Mouse (Mus musculus): Measurements from ENCODE around the gene Mcat. TPM values are rescaled to one million over a fixed set of nuclear protein-coding genes. Genes with fewer than 3 reads are reported as not detected.
A peak's percentile ranks its signal among the peaks of the same experiment; 100 is the strongest.

Mcat gene
- polyA plus RNA-seq, 1 experiment from 2014 or later: 26.6 TPM

DNA sequence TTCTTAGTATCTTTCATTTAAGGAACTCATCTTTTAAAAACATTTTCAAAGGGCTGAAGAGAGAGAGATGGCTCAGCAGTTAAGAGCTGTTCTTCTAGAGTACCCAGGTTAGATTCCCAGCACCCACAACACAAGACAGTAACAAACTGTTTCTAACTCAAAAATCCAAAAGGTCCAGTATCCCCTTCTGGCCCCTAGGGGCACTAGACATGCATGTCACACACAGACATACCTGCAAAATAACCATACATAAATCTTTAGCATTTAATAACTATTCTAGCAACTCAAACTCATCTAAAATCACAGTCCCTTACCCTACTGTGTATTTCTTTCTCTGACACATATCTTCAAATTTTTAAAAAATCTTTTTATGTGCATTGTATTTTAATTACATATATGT, 9.8 kb downstream of the Mcat start:
- H3K27me3 ChIP-seq (ENCODE audit: control insufficient read depth, insufficient read depth, low read depth, low read length): no peaks in the 10 kb centered on the region
- no peak for ATAC-seq (ENCODE audit: low read depth)
- H3K9me3 ChIP-seq (ENCODE audit: control insufficient read depth, low read length): peaks cover 3% of the 10 kb centered on the region
- H3K9ac ChIP-seq (ENCODE audit: low read length): no peak overlapping the region
- no peak overlapping the region for H3K4me2 ChIP-seq (ENCODE audit: low read depth, low read length)
- peaks cover 4% of the 10 kb centered on the region for H3K4me1 ChIP-seq (replicated peaks; ENCODE audit: control insufficient read depth, insufficient read depth, low read length)
- no peak overlapping the region for H3K27ac ChIP-seq (ENCODE audit: low read length)
- no peak overlapping the region for H3K4me3 ChIP-seq (ENCODE audit: low read length)
- H3K36me3 ChIP-seq (ENCODE audit: control insufficient read depth, insufficient read depth, low read length): peaks cover 14% of the 10 kb centered on the region

GRCm38 (mm10) chr15:83550137-83550536, 13.4 kb downstream of the Mcat start:
- Histone ChIP-seq H3K27ac (ENCODE audit: low read length) (no peak overlapping the region), H3K36me3 (ENCODE audit: control insufficient read depth, insufficient read depth, low read length) (peaks cover 45% of the 10 kb centered on the region), H3K9ac (ENCODE audit: low read length) (no peak overlapping the region)

GRCm38 (mm10) chr15:83547144-83547543, 16.4 kb downstream of the Mcat start:
- no peaks in the 10 kb centered on the region for H3K27me3 ChIP-seq (ENCODE audit: control insufficient read depth, insufficient read depth, low read depth, low read length)
- H3K9me3 ChIP-seq (ENCODE audit: control insufficient read depth, low read length): no peaks in the 10 kb centered on the region
- H3K4me3 ChIP-seq (ENCODE audit: low read length): no peak overlapping the region
- peaks cover 41% of the 10 kb centered on the region for H3K36me3 ChIP-seq (ENCODE audit: control insufficient read depth, insufficient read depth, low read length)
- no peak for ATAC-seq (ENCODE audit: low read depth)
- no peak overlapping the region for H3K27ac ChIP-seq (ENCODE audit: low read length)
- H3K9ac ChIP-seq (ENCODE audit: low read length): no peak overlapping the region
- H3K4me2 ChIP-seq (ENCODE audit: low read depth, low read length): no peak overlapping the region
- 85% methylated on average over 8 of the region's 8 CpGs for WGBS
- H3K4me1 ChIP-seq (replicated peaks; ENCODE audit: control insufficient read depth, insufficient read depth, low read length): no peaks in the 10 kb centered on the region

More at GRCm38 (mm10) chr15:83550137-83550536, 13.4 kb downstream of the Mcat start:
- ATAC-seq (ENCODE audit: low read depth): no peak
- Histone ChIP-seq H3K9me3 (ENCODE audit: control insufficient read depth, low read length) (peaks cover 3% of the 10 kb centered on the region), H3K27me3 (ENCODE audit: control insufficient read depth, insufficient read depth, low read depth, low read length) (no peaks in the 10 kb centered on the region), H3K4me1 (replicated peaks; ENCODE audit: control insufficient read depth, insufficient read depth, low read length) (peaks cover 4% of the 10 kb centered on the region), H3K4me3 (ENCODE audit: low read length) (no peak overlapping the region), H3K4me2 (ENCODE audit: low read depth, low read length) (no peak overlapping the region)
- 72% methylated on average over 2 of the region's 2 CpGs for WGBS

DNA sequence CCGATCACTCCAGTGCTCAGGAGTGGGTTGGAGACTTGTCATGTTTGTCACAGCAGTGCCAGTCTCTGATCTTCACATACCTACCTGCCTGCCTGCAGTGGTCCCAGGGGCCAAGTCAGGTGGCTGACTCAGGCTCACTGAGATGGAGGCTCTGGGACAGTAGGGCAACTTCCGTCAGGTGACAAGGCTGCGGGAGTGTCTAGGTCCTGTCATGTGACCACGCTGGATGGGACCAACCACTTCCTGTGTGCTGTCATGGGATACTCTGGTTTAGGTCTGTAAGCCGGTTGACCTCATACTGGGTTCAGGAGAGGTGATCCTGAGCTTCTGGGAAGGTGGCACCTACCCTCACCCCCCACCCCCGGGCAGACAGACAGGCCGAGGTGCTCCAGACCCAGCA, 17.6 kb downstream of the Mcat start:
- no peaks in the 10 kb centered on the region for H3K9me3 ChIP-seq (ENCODE audit: control insufficient read depth, low read length)
- no peak overlapping the region for H3K27ac ChIP-seq (ENCODE audit: low read length)
- no peaks in the 10 kb centered on the region for H3K27me3 ChIP-seq (ENCODE audit: control insufficient read depth, insufficient read depth, low read depth, low read length)
- 82% methylated on average over 7 of the region's 7 CpGs for WGBS
- no peaks in the 10 kb centered on the region for H3K4me1 ChIP-seq (replicated peaks; ENCODE audit: control insufficient read depth, insufficient read depth, low read length)
- no peak for ATAC-seq (ENCODE audit: low read depth)
- no peak overlapping the region for H3K4me2 ChIP-seq (ENCODE audit: low read depth, low read length)
- H3K4me3 ChIP-seq (ENCODE audit: low read length): no peak overlapping the region
- H3K9ac ChIP-seq (ENCODE audit: low read length): no peak overlapping the region
- H3K36me3 ChIP-seq (ENCODE audit: control insufficient read depth, insufficient read depth, low read length): peaks cover 40% of the 10 kb centered on the region

- H3K4me1 ChIP-seq (replicated peaks; ENCODE audit: control insufficient read depth, insufficient read depth, low read length): peaks cover 4% of the 10 kb centered on the region
- H3K27ac ChIP-seq (ENCODE audit: low read length): no peak overlapping the region
- no peak overlapping the region for H3K4me3 ChIP-seq (ENCODE audit: low read length)
- no peaks in the 10 kb centered on the region for H3K27me3 ChIP-seq (ENCODE audit: control insufficient read depth, insufficient read depth, low read depth, low read length)
- no peaks in the 10 kb centered on the region for H3K9me3 ChIP-seq (ENCODE audit: control insufficient read depth, low read length)
- ATAC-seq (ENCODE audit: low read depth): no peak
- H3K36me3 ChIP-seq (ENCODE audit: control insufficient read depth, insufficient read depth, low read length): peaks cover 13% of the 10 kb centered on the region
- WGBS: 70% methylated on average over 9 of the region's 9 CpGs
- H3K9ac ChIP-seq (ENCODE audit: low read length): no peak overlapping the region
- no peak overlapping the region for H3K4me2 ChIP-seq (ENCODE audit: low read depth, low read length)
Observed at GRCm38 (mm10) chr15:83541647-83542287, 21.8 kb downstream of the Mcat start.

- H3K4me1 ChIP-seq (replicated peaks; ENCODE audit: control insufficient read depth, insufficient read depth, low read length): peaks cover 11% of the 10 kb centered on the region
- H3K27ac ChIP-seq (ENCODE audit: low read length): no peak overlapping the region
- H3K4me2 ChIP-seq (ENCODE audit: low read depth, low read length): no peak overlapping the region
- WGBS: 35% methylated on average over 4 of the region's 4 CpGs
- no peak overlapping the region for H3K4me3 ChIP-seq (ENCODE audit: low read length)
- H3K36me3 ChIP-seq (ENCODE audit: control insufficient read depth, insufficient read depth, low read length): no peaks in the 10 kb centered on the region
- H3K9me3 ChIP-seq (ENCODE audit: control insufficient read depth, low read length): no peaks in the 10 kb centered on the region
- no peak overlapping the region for H3K9ac ChIP-seq (ENCODE audit: low read length)
- ATAC-seq (ENCODE audit: low read depth): peak; percentile 68; the same call in 1 of the 2 replicates
- H3K27me3 ChIP-seq (ENCODE audit: control insufficient read depth, insufficient read depth, low read depth, low read length): no peaks in the 10 kb centered on the region
Observed at GRCm38 (mm10) chr15:83539905-83540304, 23.7 kb downstream of the Mcat start.

GRCm38 (mm10) chr15:83538855-83539254, 24.7 kb downstream of the Mcat start:
- 91% methylated on average over 2 of the region's 2 CpGs for WGBS

GRCm38 (mm10) chr15:83535890-83536231, 27.7 kb downstream of the Mcat start:
- H3K9me3 ChIP-seq (ENCODE audit: control insufficient read depth, low read length): no peaks in the 10 kb centered on the region
- no peak for ATAC-seq (ENCODE audit: low read depth)
- no peaks in the 10 kb centered on the region for H3K27me3 ChIP-seq (ENCODE audit: control insufficient read depth, insufficient read depth, low read depth, low read length)
- no peak overlapping the region for H3K4me2 ChIP-seq (ENCODE audit: low read depth, low read length)
- no peak overlapping the region; the same call in 1 of the 2 replicates for H3K27ac ChIP-seq (ENCODE audit: low read length)
- H3K4me1 ChIP-seq (replicated peaks; ENCODE audit: control insufficient read depth, insufficient read depth, low read length): peaks cover 13% of the 10 kb centered on the region
- 0 out of 2 replicates have a peak overlapping the region, but pooled peaks have one; percentile 22 for H3K9ac ChIP-seq (ENCODE audit: low read length)
- H3K36me3 ChIP-seq (ENCODE audit: control insufficient read depth, insufficient read depth, low read length): no peaks in the 10 kb centered on the region
- no peak overlapping the region for H3K4me3 ChIP-seq (ENCODE audit: low read length)
- WGBS: 60% methylated on average over 6 of the region's 6 CpGs

More at GRCm38 (mm10) chr15:83538855-83539254, 24.7 kb downstream of the Mcat start:
- Histone ChIP-seq H3K9me3 (ENCODE audit: control insufficient read depth, low read length) (no peaks in the 10 kb centered on the region), H3K9ac (ENCODE audit: low read length) (no peak overlapping the region), H3K4me1 (replicated peaks; ENCODE audit: control insufficient read depth, insufficient read depth, low read length) (peaks cover 11% of the 10 kb centered on the region), H3K36me3 (ENCODE audit: control insufficient read depth, insufficient read depth, low read length) (no peaks in the 10 kb centered on the region), H3K4me2 (ENCODE audit: low read depth, low read length) (no peak overlapping the region), H3K27ac (ENCODE audit: low read length) (no peak overlapping the region), H3K4me3 (ENCODE audit: low read length) (no peak overlapping the region), H3K27me3 (ENCODE audit: control insufficient read depth, insufficient read depth, low read depth, low read length) (no peaks in the 10 kb centered on the region)
- ATAC-seq (ENCODE audit: low read depth): no peak

DNA sequence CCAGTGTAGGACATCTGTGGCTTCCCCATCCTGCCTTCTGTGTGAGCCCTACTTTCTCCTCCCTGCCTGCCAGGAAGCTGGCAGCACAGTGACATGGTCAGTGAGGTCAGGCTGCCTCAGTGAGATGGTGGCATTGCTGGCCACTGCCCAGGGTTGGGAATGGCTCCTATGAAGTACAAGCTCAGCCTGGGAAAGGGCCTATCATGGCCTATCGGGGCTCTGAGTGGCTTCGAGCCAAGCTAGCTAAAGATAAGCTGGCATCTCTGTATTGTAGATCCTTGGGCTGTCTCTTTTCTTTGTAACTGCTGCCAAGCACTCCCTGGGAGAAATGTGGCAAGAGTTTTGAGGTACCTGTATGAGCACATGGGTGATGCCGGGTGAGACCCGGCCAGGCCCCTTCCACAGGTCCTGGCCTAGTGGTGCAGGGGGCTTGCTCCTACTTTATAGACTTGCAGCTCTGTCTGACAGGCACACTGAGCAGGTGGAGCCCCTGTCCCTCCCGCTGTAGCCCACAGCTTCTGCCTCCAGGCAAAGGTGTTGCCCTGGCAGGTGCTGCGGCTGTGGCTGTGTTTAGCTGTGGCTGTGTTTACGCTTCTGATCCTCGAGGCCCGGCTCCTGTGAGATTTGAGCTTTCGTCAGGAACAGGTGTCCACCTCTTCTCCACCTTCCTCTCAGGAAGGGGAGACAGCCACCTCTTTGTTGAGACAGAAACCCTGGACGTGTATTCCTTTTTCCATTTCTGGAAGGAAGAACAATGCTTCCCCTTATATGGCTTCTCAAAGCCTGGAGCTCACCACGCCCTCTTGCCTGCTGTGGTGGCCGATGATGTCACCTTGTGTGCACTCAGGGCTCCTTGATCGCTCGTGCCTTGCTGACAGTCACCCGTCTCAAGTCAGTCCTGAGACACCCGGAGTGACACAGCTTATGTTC, 28.4 kb downstream of the Mcat start:
- H3K4me2 ChIP-seq (ENCODE audit: low read depth, low read length): no peak overlapping the region
- no peaks in the 10 kb centered on the region for H3K27me3 ChIP-seq (ENCODE audit: control insufficient read depth, insufficient read depth, low read depth, low read length)
- ATAC-seq (ENCODE audit: low read depth): peak; percentile 59
- H3K27ac ChIP-seq (ENCODE audit: low read length): peak overlapping the region; percentile 82
- no peaks in the 10 kb centered on the region for H3K36me3 ChIP-seq (ENCODE audit: control insufficient read depth, insufficient read depth, low read length)
- H3K4me3 ChIP-seq (ENCODE audit: low read length): no peak overlapping the region
- no peaks in the 10 kb centered on the region for H3K9me3 ChIP-seq (ENCODE audit: control insufficient read depth, low read length)
- H3K9ac ChIP-seq (ENCODE audit: low read length): peak overlapping the region; percentile 22; the same call in 1 of the 2 replicates
- 48% methylated on average over 17 of the region's 17 CpGs for WGBS
- H3K4me1 ChIP-seq (replicated peaks; ENCODE audit: control insufficient read depth, insufficient read depth, low read length): peaks cover 15% of the 10 kb centered on the region
